Mouse (Mus musculus): Measurements from ENCODE around the gene Kmt2c. TPM values are rescaled to one million over a fixed set of nuclear protein-coding genes. Genes with fewer than 3 reads are reported as not detected.
A peak's percentile ranks its signal among the peaks of the same experiment; 100 is the strongest.
"Not testable (repeated sequence)": the region's sequence is repeated elsewhere in the genome, so short reads cannot be mapped to it uniquely, and the experiment has no call there.

Kmt2c gene
- total RNA-seq, 2 experiments from 2014 or later, result 43.6 to 46.0 TPM

DNA sequence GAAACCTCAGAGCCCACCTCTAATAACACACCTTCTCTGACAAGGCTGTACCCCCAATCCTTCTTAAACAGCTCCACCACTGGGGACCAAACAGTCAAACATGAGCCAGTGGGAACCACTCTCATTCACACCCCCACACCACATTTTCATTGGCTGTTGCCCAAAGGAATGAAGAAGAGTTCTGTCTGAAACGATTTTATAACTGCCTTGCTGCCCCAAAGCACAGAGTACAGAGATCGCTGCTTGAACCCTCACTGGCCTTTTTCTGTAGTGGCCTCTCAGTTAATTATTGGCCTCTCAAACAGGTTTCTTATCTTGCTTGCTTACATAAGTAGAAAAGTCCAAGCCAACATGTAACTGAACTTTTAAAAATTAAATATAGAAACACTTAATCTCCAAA is 246.2 kb downstream of the Kmt2c start:
- DNase-seq, result no peak
- intact Hi-C loops (cut with DNase I), result no loop called here

DNA sequence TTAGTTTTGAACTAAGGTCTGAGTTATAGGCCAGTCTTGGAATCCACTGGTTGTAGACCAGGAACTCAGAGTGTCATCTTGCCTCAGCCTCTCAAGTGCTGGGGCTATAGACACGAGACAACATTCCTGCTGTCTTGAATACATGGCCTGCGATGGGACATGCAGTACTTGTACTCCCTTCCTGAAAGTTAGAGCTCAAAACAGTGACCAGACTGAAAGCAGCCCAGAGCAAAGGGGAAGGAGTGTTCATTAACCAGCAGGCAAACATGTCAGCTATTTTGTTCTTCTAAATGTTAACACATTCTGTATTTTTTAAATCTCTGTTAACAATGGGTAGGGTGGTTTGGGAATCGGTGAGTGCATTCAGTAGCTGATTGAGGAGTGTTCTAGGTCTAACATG is 251.5 kb downstream of the Kmt2c start:
- intact Hi-C loops (cut with DNase I), result no loop called here
- no peak for DNase-seq

DNA sequence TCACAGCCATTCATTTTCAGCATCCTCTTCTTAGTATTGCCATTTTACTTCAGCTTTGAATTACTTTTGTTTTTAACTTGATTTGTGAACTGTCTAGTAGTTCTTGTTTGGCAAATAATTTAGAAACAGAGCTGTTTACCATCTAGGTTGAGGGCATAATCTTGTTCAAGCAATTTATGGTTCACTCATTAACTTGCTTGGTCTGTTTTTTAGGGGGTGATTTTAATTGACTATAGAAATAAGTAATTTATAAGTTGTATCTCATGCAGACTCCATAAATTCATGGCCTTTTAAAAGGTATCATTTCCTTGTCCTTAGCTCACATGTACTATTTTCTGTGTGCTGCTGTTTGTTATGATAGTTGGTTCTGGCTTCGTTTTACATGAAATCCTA is 252.1 kb downstream of the Kmt2c start:
- no peak for DNase-seq
- intact Hi-C loops (cut with DNase I), result no loop called here

DNA sequence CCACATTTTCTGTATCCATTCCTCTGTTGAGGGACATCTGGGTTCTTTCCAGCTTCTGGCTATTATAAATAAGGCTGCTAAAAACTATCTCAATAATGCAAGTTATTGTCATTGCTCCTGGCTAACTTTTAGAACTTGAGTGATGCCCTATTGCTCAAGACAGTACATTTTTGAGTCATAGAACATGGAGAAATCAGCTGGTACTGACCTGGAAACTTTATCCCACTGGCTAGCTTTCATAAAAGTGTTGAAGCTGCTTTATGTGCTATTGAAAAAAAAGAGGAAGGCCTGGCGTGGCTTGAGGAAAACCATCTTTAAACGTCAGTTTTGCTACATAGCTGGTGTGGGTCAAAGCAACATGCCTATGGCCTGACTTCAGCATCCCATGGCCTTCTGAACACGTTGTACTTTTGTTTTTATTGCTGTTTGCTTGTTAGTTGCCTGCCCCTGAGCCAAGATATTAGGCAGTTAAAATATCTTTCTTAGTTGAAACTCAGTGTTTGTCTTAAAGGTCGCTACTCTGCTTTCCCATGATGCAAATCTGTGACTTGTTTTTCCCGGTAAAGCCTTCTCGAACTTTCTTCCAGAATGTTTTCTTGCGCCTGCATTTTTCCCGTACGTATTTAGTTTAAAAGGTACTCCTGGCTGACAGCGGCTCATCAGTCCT is 252.6 kb downstream of the Kmt2c start:
- no peak for DNase-seq

DNA sequence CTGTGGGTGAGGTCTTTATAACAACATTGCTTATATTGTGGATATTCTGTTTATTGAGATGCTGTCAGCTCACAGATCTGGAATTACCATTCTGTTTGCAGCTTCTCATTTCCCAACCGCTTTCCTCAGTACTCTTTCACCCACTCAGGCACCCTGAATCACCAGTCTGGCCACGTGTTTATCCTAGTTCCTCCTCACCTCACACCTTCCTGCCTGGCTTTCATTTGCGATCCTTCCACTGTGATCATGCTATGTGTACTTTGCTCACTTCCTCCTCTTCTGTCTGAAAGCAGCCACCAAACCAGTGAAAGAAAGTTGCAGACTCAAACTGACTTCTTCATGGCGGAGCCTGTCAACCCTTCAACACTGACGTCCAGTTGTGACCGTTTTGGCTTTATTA is 255.5 kb downstream of the Kmt2c start:
- DNase-seq, result no peak
- intact Hi-C loops (cut with DNase I), result no loop called here

More for the DNA sequence above, 252.6 kb downstream of the Kmt2c start:
- intact Hi-C loops (cut with DNase I), result no loop called here

DNA sequence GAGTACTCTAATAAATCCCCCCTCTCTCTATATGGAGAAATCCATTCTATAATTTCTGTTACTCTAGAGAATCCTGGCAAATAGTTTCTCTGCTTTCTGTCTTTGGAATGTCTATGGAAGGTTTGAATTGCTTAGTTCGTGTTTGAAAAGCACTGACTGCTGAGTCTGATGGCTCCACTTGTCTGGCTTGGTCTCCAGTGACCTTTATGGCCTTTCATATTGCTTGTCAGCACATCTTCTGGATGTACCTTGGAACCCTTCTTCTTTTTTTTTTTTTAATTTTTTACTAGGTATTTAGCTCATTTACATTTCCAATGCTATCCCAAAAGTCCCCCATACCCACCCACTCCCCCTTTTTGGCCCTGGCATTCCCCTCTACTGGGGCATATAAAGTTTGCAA is 274.2 kb downstream of the Kmt2c start:
- intact Hi-C loops (cut with DNase I), result loop anchor here (5.0 kb wide), 1 partner anchor 122 kb away; the partner anchor contains the start of gene Prkag2
- not testable (repeated sequence) for DNase-seq

DNA sequence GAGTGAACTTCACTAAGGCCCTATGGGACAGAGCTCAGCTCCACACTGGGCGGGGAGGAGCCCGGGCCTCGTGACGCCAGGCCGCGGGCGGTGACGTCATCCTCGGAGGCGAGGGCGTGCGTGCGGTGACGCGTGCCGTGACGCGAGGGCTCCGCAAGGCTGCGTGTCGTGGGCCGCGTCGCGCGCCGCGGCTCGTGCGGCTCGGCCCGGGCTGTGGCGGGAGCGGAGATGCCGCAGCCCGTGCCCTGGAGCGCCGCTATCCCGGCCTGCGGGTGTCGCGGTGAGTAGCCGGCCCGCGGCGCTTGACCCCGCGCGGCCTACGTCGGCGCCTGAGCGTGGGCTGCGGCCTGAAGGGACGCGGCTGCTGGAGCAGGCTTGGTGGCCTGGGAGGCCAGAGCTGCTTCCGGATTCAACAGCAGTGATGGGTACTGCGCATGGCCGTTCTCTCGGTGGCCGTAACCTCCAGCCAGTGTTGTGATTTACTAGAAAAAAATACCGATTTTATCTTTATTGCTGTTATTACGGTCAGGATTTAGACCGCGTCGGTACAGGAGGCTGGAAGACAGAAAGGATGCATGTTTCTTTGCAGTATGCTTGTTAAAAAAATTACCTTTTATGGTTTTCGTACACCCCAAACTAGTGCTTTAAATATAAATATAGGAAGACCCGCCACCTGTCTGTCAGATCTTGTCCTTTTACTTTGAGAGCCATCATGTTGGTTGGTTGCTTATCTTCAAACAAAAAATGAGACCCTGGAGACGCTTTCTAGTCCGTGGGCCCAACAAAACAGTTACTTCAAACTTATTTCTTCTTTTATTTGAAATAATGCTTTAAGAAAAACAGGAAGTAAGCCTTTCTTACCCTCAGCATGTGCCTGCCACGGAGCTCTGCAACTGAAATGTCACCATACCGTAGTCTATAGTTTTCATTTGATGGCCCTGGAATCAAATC is 275.6 kb downstream of the Kmt2c start, which contains the start of gene E130116L18Rik:
E130116L18Rik (minus strand) TSS at position 402 of the 951 bp plus-strand sequence.
- intact Hi-C loops (cut with DNase I), result loop anchor here (5.0 kb wide), 1 partner anchor 121 kb away; the partner anchor contains the start of gene Prkag2
- peak; percentile 91 for DNase-seq

Other genes starting within 250 kb of the Kmt2c start
- gene Cct8l1, start 17.3 kb upstream of the Kmt2c start, total RNA-seq (2021), result under 1 TPM in 1 of 2 experiments, not detected in 1; 0.14 TPM
- 1 to 10 TPM; 5.3 to 5.7 TPM for gene Xrcc2, start 207.0 kb upstream of the Kmt2c start, total RNA-seq (2021)